Mouse (Mus musculus): ENCODE results near the gene Gucy1a1.
"Not testable (repeated sequence)": the region's sequence is repeated elsewhere in the genome, so short reads cannot be mapped to it uniquely, and the experiment has no call there.

The Gucy1a1 gene

GRCm38 (mm10) chr3:82145126-82145901 is at the start of gene Gucy1a1:
TSS of gene Gucy1a1 (minus strand) at chr3:82145789.
- no peak for DNase-seq (ENCODE audit: low spot score)

DNA sequence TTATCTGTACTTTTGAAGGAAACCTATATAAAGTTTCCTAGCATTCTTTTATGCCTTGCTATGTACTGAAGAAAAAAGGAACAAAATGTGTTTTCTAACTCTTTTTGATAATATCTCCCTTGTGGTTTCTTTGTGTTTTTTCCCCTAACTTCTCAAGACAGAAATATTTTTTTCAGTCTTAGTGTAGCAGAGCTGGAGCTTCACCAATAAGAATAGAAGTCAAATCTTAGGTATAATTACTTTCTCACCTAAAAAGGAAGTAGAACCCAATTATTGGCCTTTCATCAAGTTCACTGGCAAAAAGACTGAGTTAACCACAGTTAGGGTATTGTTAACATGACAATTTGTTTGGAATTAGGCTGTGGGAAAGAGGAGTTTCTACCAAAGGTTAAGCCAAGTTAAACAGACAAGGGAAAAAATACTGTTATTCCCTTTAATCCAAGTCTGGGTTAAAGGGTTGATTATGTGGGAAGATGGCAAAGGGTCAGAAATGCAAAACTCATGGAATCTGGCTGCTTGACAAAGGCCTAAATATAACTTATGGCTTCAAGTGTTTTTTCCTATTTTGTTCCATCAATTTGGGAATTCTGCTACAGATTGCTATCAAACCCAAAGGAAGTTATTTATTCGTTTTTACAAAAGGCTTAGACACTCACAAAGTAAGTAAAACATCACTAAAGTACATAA is 46.1 kb upstream of the Gucy1a1 start:
- no peak for DNase-seq (ENCODE audit: low spot score)

- peak; percentile 2 for DNase-seq (ENCODE audit: low spot score)
Observed at GRCm38 (mm10) chr3:82185626-82186025, 40.0 kb upstream of the Gucy1a1 start.

DNA sequence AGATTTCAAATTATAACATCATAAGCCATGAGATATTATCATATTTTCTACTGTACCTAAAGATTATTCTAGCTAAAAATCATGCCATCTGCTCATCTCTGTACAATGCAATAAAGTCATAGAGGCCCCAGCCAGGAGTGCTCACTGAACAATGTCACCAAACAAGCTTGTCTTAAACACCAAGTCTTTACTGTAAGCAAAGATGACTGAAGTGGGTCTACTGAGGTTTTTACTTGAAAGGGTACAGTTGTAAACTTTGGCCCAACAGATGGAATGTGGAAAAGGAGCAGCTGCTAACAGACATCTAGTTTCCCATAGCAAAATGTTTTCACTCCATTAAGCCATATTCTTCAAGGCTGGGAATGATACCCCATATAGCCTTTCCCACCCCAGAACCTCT is 35.9 kb upstream of the Gucy1a1 start:
- DNase-seq (ENCODE audit: low spot score): no peak

GRCm38 (mm10) chr3:82180253-82180652 is 34.7 kb upstream of the Gucy1a1 start:
- DNase-seq (ENCODE audit: low spot score): no peak

- DNase-seq (ENCODE audit: low spot score): no peak
Observed at GRCm38 (mm10) chr3:82175501-82175900, 29.9 kb upstream of the Gucy1a1 start.

GRCm38 (mm10) chr3:82167064-82167463 is 21.5 kb upstream of the Gucy1a1 start:
- DNase-seq (ENCODE audit: low spot score): no peak

- no peak for DNase-seq (ENCODE audit: low spot score)
Observed at GRCm38 (mm10) chr3:82165937-82166336, 20.3 kb upstream of the Gucy1a1 start.

- not testable (repeated sequence) for DNase-seq (ENCODE audit: low spot score)
Observed at GRCm38 (mm10) chr3:82162992-82163391, 17.4 kb upstream of the Gucy1a1 start.

- no peak for DNase-seq (ENCODE audit: low spot score)
Observed at GRCm38 (mm10) chr3:82145978-82146377, 389 bp upstream of the Gucy1a1 start.

DNA sequence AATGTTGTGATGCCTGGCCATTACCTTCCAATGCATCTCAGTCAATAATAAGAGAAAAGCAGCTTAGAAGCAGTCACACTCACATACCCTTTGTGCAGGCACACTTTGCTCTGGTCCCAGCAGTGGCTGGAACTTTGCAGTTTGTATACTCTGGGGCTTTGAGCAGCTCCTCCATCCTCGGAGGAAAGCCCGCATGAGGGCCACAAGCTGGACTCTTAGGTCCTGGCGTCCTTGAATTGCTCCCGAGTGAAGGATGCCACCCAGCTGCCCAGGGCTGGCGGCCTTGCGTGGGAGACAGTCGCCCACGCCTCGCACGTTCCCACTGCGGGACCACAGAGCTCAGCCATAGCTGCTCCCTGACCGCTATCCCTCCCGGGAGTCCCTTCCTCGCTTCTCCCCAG is 864 bp downstream of the Gucy1a1 start:
- no peak for DNase-seq (ENCODE audit: low spot score)

GRCm38 (mm10) chr3:82140781-82141180 is 4.8 kb downstream of the Gucy1a1 start:
- DNase-seq (ENCODE audit: low spot score): no peak

- no peak for DNase-seq (ENCODE audit: low spot score)
Observed at GRCm38 (mm10) chr3:82138002-82138667, 7.5 kb downstream of the Gucy1a1 start.

- no peak for DNase-seq (ENCODE audit: low spot score)
Observed at GRCm38 (mm10) chr3:82135483-82135882, 10.1 kb downstream of the Gucy1a1 start.

GRCm38 (mm10) chr3:82129258-82129657 is 16.3 kb downstream of the Gucy1a1 start:
- no peak for DNase-seq (ENCODE audit: low spot score)

DNA sequence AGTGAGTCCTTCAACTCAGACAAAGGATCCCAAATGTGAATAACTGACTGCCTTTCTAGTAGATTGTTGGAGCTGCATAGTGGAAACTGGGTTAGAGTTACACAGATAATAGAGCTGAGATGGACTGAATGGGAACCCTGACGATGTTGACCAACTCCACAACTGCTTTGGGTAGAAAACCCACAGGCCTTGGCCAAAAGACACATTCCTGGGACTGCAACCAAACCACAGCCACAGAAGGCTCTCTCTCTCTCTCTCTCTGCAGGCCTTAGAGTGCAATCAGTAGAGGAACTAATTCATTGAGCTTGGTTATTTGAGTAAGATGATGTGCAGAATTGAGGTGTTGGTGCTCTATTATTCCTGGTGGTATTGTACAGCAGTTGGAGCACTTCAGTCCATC is 21.0 kb downstream of the Gucy1a1 start:
- DNase-seq (ENCODE audit: low spot score): no peak

GRCm38 (mm10) chr3:82118916-82119315 is 26.7 kb downstream of the Gucy1a1 start:
- no peak for DNase-seq (ENCODE audit: low spot score)

DNA sequence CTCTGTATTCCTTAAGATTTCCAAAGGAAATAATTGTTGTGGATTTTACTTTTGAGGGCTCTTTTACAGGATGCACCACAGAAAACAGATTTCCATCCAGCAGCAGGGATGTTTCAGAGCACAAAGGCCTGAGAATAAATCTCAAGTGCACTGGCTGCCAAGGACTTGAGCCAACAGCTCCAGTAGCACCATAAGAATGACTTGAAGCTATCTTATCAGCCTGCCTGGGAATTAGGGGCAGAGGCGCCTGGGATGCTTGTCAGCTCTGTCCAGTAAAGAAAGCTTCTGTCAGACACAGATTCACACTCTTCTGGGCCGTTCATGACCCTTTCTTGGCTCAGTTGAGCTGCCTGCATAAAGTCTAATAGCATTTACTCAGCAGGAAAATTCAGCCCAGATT is 33.1 kb downstream of the Gucy1a1 start:
- DNase-seq (ENCODE audit: low spot score): no peak

DNA sequence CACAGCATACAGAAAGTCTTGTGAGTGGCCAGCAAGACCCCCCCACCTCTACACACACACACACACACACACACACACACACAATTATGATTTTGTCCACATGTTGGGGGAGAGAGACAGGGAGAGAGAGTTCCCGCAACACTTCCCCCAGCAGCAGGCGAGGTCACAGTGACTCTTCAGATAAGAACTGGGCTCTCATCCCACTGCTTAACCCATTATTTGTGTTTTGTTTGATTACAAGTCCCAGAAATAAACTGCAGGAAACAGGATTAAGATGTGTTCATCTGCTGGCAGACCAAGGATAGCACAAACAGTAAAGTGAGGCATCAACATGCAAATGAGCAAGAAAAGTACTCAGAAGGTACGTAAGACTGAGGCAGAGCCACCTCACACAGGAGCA is 33.6 kb downstream of the Gucy1a1 start:
- DNase-seq (ENCODE audit: low spot score): no peak

GRCm38 (mm10) chr3:82108951-82109350 is 36.6 kb downstream of the Gucy1a1 start:
- no peak for DNase-seq (ENCODE audit: low spot score)

DNA sequence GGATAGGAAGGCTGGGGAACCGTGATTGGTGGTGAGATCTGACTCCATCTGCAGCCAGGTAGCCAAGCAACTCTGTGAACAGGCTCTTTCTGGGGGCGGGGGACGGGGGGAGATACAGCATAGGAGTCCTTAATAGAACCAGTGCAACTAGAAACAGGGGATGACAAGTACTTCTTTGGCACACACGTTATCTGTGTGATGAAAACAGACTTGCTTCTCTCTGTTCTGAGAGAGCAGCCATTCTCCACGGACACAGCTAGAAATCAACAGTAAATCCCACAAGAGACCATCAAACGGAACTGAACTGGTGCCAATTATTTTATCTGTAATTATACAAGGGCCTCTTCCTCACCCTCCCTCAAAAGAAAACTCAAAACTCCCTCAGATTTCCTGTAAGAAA is 41.4 kb downstream of the Gucy1a1 start:
- no peak for DNase-seq (ENCODE audit: low spot score)

DNA sequence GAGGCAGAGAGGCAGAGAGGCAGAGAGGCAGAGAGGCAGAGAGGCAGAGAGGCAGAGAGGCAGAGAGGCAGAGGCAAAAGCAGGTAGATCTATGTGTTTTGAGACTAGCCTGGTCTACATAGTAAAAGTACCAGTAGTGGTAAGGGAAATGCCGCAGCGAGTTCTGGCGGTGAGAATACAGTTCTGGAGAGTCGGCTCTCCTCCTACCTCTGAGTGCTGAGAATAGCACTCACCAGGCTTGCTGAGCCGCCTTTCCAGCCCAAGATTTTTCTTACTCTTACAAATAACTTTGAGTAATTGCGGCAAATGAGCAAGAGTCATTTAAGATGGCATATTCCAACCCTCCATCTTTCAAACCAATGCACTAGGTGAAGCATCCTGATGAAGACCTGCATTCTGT is 46.5 kb downstream of the Gucy1a1 start:
- DNase-seq (ENCODE audit: low spot score): no peak

DNA sequence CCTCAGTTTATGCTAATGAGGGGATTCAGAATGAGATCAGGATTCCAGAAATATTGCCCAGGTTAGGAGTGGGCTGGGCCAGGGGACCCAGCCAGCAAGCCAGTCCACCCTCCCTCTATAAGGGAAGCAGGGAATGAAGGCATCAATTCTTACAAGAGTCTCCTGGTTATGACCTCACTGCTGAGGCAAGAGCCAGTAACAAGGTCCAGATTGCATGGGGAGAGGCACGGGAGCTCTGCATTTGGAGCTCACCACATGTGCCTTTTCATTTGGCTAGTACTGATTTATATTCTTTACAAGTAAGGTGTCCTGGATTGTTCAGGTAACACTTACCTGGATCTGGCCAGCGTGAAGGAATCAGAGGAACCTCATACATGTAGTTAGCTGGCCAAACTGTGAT is 48.8 kb downstream of the Gucy1a1 start:
- DNase-seq (ENCODE audit: low spot score): no peak
